Mouse (Mus musculus) ZHBTc4 (cell line): ENCODE measurements around the gene Trp53tg5.

Source experiments
- DNase-seq: peaks from one replicate; pipeline ENCODE4 v3.0.0-alpha.2; 2011; ENCODE audit warnings: low read depth, low spot score

Trp53tg5 gene

GRCm38 (mm10) chr2:164496847-164497690 is 23.5 kb upstream of the Trp53tg5 start, which contains the start of gene Pigt:
Gene Pigt (plus strand): TSS chr2:164497520.
- peak; percentile 88 for DNase-seq

GRCm38 (mm10) chr2:164496331-164496730 is 22.8 kb upstream of the Trp53tg5 start:
- no peak for DNase-seq

DNA sequence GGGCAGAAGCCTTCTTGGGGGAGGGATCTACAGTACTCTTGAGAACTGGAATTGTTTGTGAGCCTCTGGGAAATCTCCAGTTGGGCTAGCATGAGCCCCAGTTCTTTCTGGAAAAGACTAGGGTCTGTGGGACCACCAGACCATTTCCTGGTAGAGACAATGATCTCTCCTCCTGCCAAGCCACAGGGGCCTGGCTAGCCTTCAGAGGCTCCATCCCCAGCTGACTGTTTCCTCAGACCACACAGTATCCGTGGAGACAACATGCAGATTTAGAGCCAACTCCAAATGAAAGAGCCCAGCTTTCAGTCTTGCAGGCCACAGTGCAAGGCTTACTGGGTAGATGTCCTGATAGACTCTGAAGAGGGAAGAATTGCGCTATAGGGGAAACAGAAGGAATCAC is 20.6 kb upstream of the Trp53tg5 start:
- no peak for DNase-seq

- DNase-seq = no peak
Measured at GRCm38 (mm10) chr2:164487812-164488211, 14.3 kb upstream of the Trp53tg5 start.

- DNase-seq = no peak
Measured at GRCm38 (mm10) chr2:164487115-164487527, 13.6 kb upstream of the Trp53tg5 start.

DNA sequence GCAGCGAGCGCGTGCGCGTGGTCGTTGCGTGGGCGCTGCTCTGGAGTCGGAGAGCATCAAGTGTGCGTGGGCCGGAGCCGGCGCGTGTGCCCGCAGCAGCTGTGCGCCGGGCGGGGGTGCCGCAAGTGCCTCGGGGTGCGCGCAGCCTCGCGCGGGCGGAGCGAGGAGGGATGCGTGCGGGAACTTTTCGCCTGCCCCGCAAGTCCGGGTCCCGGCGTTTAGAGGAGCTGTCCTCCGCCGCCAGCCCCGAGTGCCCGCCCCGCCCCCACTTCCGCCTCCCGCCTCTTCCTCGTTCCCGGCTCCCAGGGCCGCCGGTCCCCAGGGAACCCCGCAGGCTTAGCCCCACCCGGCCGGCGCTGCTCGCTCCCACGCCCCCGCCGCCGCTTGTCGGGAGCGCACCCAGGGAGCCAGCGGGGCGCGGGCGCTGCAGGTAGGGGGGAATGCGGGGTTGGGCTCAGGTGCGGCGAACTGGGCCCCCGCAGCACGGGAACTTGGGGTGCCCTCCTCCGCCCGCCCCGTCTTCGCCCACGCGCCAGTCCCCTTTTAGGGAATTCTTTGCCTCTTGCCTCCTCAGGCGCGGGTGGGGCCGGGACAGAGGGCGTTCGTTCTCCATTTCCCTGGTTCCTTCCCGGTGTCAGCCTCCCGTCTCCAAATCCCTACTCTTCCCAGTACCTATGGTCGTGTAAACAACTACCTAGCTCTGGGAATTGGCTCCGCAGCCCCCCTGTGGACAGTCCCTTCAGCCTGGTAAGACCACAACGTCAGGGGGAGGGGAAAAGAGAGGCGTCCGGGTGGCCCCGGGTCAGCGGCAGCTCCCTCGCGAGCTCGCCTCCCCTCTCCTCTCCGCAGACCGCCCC is 13.0 kb upstream of the Trp53tg5 start:
- peak; percentile 51 for DNase-seq

- no peak for DNase-seq
Measured at GRCm38 (mm10) chr2:164485681-164486257, 12.2 kb upstream of the Trp53tg5 start, which contains the start of gene Dbndd2. Gene Dbndd2 (plus strand): TSS chr2:164486106.

DNA sequence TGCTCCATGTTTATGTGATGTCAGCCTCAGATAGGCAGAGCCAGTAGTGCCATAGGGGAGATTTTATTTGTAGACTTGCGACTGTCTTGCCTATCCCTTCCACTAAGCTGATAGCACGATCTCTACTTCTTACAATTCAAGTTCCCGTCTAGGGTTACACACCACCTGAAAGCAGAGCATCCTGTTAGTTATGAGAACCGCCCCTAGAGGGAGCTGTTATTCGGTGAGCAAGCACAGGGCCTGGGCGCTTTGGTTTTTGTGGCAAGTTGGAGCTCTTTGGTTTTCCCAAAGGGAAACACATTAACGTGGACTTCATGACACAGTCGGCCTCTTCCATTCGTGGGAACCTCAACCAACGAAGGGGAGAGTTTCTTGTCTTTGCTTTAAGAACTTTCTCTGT is 3.3 kb downstream of the Trp53tg5 start:
- peak; percentile 88 for DNase-seq

DNA sequence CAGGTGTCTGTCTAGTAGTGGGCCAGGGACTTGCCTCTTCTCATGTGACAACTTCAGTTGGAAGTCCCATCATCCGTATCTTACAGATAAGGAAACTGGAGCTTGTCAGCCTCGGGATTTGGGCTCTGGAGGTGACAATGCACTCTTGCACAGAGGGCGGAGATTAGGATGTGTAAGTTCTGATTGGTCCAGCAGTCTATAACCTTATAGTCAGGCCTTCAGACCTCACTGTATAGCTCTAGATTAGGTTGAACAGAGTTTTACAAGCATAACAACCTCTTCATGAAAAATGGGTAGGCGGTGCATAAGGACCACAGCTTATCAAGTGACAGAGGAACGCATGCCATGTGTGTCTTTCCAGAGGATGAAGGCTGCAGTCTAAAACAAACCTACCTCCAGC is 6.7 kb downstream of the Trp53tg5 start:
- DNase-seq = no peak

GRCm38 (mm10) chr2:164465161-164465560 is 8.4 kb downstream of the Trp53tg5 start:
- no peak for DNase-seq

DNA sequence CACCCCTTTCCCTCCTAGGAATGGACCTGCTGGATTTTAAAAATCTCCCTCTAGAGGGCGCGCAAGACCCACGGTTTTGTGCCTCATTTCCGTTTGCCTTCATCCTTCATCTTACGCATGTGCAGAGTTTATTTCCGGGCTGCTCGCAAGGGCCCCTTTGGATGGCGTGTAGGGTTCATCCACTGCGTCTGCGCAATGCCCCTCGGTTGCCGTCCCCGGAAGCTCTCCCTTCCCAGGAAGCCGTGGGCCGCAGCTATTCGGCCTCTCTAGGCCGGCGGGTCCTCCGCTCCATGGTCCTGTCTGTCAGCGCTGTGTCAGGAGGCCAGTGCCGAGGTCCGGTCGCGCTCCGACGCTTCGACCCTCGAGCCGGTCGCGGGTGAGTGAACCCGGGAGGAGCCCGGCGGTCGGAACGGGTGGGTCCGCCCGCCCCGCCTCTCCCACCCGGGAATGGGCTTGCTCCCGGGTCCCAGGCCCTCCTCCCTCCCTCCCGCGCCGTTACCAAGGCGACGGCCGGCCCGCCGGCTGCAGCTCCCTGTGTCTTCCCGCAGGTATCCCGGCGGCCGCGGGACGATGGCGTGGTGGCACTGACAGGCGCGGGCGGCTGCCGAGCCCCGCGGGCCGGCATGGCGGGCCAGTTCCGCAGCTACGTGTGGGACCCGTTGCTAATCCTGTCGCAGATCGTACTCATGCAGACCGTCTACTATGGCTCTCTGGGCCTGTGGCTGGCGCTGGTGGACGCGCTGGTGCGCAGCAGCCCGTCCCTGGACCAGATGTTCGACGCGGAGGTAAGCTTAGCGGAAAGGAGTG is 12.6 kb downstream of the Trp53tg5 start, which contains the start of gene Gm20458:
Gene Gm20458, plus strand, starts transcription at position 223 of the 807 bp plus-strand sequence.
- DNase-seq = peak; percentile 98

- DNase-seq = no peak
Measured at GRCm38 (mm10) chr2:164458535-164458934, 15.0 kb downstream of the Trp53tg5 start.

DNA sequence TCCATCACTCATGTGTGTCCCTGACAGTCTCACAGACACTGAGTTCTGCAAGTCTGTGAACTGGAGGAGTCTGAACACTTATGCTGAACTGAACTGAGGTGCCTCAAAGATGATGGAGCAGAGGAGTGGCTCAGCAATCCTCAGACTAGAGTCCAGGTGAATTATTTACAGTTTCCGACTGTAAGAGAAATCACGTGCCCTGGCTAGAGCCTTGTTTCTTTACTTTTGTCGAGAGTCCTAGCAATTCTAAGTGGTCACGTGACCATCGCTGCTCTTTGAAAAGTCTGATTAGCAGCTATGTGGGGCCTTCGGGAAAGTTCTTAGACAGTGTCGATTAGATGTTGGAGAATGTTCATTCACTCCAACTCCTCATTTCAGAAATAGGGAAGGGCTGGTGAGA is 15.6 kb downstream of the Trp53tg5 start:
- peak; percentile 62 for DNase-seq

DNA sequence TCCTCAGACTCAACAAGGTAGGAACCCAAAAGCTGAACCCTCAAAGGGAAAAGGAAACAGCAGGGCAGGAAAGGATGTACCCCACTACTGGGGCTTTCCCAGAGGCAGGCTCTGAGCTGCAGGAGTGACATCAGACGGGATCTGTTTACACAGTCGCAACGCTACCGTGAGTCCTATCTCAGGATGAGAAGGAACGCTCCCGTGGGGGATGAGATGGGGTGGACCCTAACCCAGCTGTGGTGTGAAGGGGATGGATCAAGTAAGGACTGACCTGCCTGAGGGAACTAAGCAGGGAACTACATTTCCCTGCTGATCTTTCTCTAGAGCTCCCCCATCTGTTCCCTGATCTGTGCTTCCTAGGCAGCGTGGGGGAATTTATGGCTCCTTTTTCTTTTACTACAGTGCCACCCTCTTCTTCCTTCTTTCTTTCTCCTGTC is 16.6 kb downstream of the Trp53tg5 start, which contains the start of gene Sys1:
Gene Sys1, plus strand, starts transcription at position 101 of the 437 bp plus-strand sequence.
- DNase-seq = no peak

- DNase-seq = no peak
Measured at GRCm38 (mm10) chr2:164456413-164456812, 17.1 kb downstream of the Trp53tg5 start.

DNA sequence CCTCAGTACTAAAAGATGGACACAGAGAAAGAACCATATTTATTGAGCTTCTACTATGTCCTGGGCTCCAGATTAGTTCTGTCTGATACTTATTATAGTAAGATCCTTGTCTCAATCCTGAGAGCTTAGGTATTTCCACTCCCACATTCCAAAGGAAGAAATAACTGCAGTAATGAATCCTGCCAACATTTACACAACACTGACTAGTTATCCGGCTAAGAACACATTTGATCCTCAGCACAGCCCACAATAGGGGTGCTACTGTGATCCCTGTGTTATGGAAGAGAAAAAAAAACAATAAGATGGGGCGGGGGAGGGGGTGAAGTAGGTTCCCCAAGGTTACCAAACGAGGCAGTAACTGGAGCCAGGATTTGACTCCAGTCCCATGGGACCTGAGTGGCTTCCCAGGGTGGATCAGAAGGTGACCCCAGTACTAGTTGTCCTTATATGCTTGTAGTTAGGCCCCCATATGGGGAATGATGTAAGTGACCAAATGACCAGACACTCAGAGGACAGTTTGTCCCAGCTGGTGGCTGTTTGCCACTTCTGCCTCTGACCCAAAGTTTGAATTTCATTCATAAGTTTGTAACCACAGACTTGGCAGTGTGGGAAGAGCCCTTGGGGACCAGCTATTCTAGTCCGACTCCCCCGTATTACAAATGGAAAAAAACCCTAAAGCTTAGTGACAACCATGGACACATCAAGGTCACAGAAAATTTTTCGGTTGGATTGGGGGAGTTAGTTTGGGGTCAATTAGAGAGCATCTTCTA is 17.9 kb downstream of the Trp53tg5 start:
- DNase-seq = peak; percentile 65

- no peak for DNase-seq
Measured at GRCm38 (mm10) chr2:164454846-164455245, 18.7 kb downstream of the Trp53tg5 start.

DNA sequence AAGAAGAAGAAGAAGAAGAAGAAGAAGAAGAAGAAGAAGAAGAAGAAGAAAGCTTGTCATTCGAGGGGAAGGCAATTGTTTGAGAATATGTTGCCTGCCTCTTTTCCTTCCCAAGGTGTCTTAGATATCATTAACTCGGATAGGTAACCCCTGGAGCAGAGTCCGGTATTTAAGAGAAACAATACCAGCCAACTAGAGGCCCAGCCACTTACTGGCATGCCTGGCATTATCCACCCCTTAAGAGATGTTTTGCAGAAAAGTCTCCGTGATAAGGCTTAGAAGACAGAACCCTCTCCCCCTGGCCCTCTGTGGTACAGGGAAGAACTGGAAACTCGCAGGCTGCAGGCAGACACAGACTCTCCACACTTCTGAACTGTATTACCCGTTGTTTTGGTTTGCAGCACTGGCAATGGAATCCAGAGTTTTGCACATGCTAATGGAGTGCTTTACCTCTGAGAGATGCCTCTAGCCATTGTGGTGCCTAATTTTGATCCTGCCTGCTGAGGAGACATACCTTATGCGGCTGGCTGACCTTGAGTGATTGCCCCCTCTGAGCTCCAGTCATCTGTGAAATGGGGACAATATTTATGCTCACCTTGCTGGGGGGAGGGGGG is 19.5 kb downstream of the Trp53tg5 start:
- DNase-seq = no peak

- DNase-seq = no peak
Measured at GRCm38 (mm10) chr2:164453047-164453757, 20.3 kb downstream of the Trp53tg5 start.
